Mouse (Mus musculus) brown adipose tissue, adult 24 weeks (tissue): ENCODE results near the gene 2410004P03Rik. TPM values are rescaled to one million over a fixed set of nuclear protein-coding genes. Genes with fewer than 3 reads are reported as not detected.

Source experiments
- H3K27ac ChIP-seq: fragments of 200-500 bp; replicated peaks from 2 replicates; pipeline ENCODE4 v1.5.1; 2012; ENCODE audit warnings: low read depth, mild to moderate bottlenecking, low read length
- H3K4me1 ChIP-seq: fragments of 200-500 bp; 2 replicates; pipeline ENCODE4 v1.6.1; 2012; ENCODE audit warnings: low read length, mixed read lengths; ENCODE audit not compliant: control insufficient read depth, insufficient read depth, insufficient read length
- H3K4me3 ChIP-seq: fragments of 200-500 bp; 2 replicates; pipeline ENCODE4 v1.5.1; 2012; ENCODE audit warnings: low read depth, mild to moderate bottlenecking, low read length, moderate library complexity; ENCODE audit not compliant: insufficient read depth
- polyA plus RNA-seq: library from polyadenylated mRNA; stranded (reverse); fragments of >200 nt; gene quantifications from 2 replicates; pipeline ENCODE4 v1.2.4, GENCODE M21; 2012; ENCODE audit not compliant: missing spikeins, insufficient read depth, insufficient read length

The 2410004P03Rik gene
- not detected in 2 replicates for polyA plus RNA-seq

- Histone ChIP-seq H3K27ac (no peak within 1 kb of the TSS), H3K4me3 (peak within 1 kb of the TSS; percentile 61), H3K4me1 (no peaks in the 10 kb centered on the region)
Observed at GRCm38 (mm10) chr12:17011100-17011870, at the start of gene 2410004P03Rik. Gene 2410004P03Rik (minus strand): TSS chr12:17011727.

- no peaks in the 10 kb centered on the region for H3K4me1 ChIP-seq
- no peak overlapping the region for H3K4me3 ChIP-seq
- H3K27ac ChIP-seq, result no peak overlapping the region
Observed at GRCm38 (mm10) chr12:17061183-17061722, 49.7 kb upstream of the 2410004P03Rik start.

DNA sequence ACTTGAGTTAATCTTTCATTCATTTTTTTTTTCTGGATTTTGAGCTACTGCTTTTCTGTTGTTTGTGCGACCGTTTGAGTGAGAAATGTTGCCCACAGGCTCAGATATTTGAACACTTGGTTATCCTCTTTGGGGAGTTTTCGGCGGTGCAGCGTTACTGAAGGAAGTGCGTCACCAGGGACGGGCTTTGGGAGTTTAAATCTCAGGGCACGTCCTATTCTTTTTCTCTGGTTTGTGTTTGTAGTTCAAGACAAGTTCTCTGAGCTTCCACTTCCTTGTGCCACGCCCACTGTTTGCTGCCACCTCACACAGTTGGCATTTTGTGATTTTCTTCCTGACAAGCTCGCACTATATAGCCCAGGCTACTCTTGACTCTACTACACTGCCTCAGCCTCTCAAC is 47.0 kb upstream of the 2410004P03Rik start:
- Histone ChIP-seq H3K27ac (no peak overlapping the region), H3K4me3 (no peak overlapping the region), H3K4me1 (no peaks in the 10 kb centered on the region)

DNA sequence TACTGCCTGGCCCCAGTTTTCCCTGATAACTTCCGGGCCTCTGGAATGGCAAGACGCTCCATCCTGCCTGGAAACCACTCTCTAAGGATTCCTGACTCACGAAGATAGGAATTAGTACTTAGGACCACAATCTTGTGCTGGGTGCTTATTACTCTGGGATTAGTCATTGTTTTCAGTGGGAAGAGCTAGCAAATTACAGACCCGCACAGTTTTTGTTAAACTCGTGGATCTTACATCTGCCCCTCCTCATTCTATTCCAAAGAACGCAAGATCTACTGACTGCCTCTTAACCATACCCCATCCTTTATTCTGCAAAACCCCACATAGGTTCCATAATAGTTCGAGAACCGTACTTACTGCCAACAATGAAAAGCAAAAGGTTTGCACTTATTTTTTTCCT is 45.6 kb upstream of the 2410004P03Rik start:
- Histone ChIP-seq H3K27ac (no peak overlapping the region), H3K4me1 (no peaks in the 10 kb centered on the region), H3K4me3 (no peak overlapping the region)

- Histone ChIP-seq H3K27ac (no peak overlapping the region), H3K4me1 (no peaks in the 10 kb centered on the region), H3K4me3 (no peak overlapping the region)
Observed at GRCm38 (mm10) chr12:17055766-17056165, 44.2 kb upstream of the 2410004P03Rik start.

DNA sequence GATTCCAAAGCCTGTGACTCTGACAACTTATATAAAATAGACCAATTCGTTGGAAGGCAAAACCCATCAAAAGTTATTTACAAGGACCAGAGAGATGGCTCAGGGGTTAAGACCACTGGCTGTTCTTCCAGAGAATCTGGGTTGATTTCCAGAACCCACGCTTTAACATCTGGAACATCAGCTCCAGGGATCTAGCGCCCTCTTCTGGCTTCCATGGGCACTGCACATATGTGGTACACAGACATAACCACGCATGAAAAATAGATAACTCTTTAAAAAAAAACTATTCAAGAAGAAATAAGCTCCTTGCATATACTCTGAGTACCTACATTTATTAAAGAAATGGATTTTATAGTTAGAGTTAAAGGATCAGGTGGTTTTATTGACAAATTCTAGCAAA is 43.2 kb upstream of the 2410004P03Rik start:
- Histone ChIP-seq H3K4me1 (no peaks in the 10 kb centered on the region), H3K27ac (no peak overlapping the region), H3K4me3 (no peak overlapping the region)

GRCm38 (mm10) chr12:17052673-17053072 is 41.1 kb upstream of the 2410004P03Rik start:
- H3K27ac ChIP-seq, result no peak overlapping the region
- H3K4me1 ChIP-seq, result no peaks in the 10 kb centered on the region
- H3K4me3 ChIP-seq, result no peak overlapping the region

- no peak overlapping the region for H3K4me3 ChIP-seq
Observed at GRCm38 (mm10) chr12:17051057-17051456, 39.5 kb upstream of the 2410004P03Rik start.

DNA sequence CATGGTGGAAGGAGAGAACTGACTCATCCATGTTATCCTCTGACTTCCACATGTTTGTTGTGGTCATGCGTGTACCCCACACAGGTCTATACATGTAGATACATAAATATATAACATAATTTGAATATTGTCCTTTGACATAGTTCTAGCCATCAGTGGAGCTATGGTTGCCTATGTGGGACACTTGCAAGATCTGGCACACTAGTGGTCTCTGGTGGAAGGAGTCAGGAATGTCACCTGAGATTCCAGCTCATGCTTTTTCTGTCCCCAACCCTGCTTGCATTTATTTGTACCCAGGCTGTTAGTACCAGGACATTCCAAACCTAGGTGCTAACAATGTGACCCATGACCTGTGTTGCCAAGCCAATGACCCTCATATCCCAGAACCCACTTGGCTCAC is 38.3 kb upstream of the 2410004P03Rik start:
- H3K4me1 ChIP-seq, result no peaks in the 10 kb centered on the region
- no peak overlapping the region for H3K4me3 ChIP-seq

More at GRCm38 (mm10) chr12:17051057-17051456, 39.5 kb upstream of the 2410004P03Rik start:
- Histone ChIP-seq H3K27ac (no peak overlapping the region), H3K4me1 (no peaks in the 10 kb centered on the region)

DNA sequence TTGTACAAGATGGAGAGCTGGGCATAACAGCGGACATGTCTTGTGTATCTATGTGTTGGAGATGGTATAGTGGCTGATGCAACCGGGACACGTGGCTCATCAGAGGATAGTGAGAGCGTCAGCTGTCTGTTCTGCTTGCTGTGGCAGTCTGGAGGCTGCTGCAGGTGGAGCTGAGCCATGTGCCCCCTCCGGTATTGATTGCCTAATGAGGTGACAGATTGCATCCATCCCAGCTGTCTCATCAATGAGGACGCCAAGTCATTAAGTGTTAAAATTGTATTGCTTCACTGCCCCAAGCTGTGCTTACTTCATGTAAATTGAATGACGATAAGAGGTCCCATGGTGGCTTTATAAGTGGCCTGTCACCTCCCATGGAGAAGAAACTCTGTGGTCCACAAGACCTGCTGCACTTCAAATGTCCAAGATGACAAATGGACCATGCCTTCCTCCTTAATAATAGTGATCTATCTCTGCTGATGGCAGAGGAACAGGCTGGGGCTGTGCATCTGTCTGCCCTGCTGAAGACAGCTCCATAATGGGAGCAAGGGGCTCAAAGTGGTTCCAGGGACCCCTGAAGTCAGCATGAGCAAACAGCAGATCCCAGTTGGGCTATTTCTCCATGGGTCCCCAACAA is 37.6 kb upstream of the 2410004P03Rik start:
- no peaks in the 10 kb centered on the region for H3K4me1 ChIP-seq
- no peak overlapping the region for H3K4me3 ChIP-seq
- H3K27ac ChIP-seq, result no peak overlapping the region

More for the DNA sequence above, 38.3 kb upstream of the 2410004P03Rik start:
- H3K27ac ChIP-seq, result no peak overlapping the region

GRCm38 (mm10) chr12:17043311-17043710 is 31.8 kb upstream of the 2410004P03Rik start:
- H3K27ac ChIP-seq, result no peak overlapping the region
- H3K4me1 ChIP-seq, result no peaks in the 10 kb centered on the region
- H3K4me3 ChIP-seq, result no peak overlapping the region

GRCm38 (mm10) chr12:17040567-17040966 is 29.0 kb upstream of the 2410004P03Rik start:
- Histone ChIP-seq H3K4me1 (no peaks in the 10 kb centered on the region), H3K27ac (no peak overlapping the region), H3K4me3 (no peak overlapping the region)

- H3K4me3 ChIP-seq, result no peak overlapping the region
- H3K4me1 ChIP-seq, result no peaks in the 10 kb centered on the region
- H3K27ac ChIP-seq, result no peak overlapping the region
Observed at GRCm38 (mm10) chr12:17039415-17039814, 27.9 kb upstream of the 2410004P03Rik start.

GRCm38 (mm10) chr12:17038246-17038645 is 26.7 kb upstream of the 2410004P03Rik start:
- Histone ChIP-seq H3K4me3 (no peak overlapping the region), H3K27ac (no peak overlapping the region), H3K4me1 (no peaks in the 10 kb centered on the region)

- H3K4me3 ChIP-seq, result no peak overlapping the region
- H3K4me1 ChIP-seq, result no peaks in the 10 kb centered on the region
Observed at GRCm38 (mm10) chr12:17037053-17037610, 25.6 kb upstream of the 2410004P03Rik start.

More at GRCm38 (mm10) chr12:17037053-17037610, 25.6 kb upstream of the 2410004P03Rik start:
- H3K27ac ChIP-seq, result no peak overlapping the region
